8 mouse cellular contexts compared by ENCODE assay signal in genomic region chr17:31511792-31512495, GRCm38 (mm10). TPM values are rescaled to one million over a fixed set of nuclear protein-coding genes. Genes with fewer than 3 reads are reported as not detected.
DNase-seq lines count a peak whose midpoint lies in the region; TF ChIP-seq lines count a peak whose summit lies in the region.

No protein-coding gene starts in this region.

- intact Hi-C loops in gastrocnemius, adult 2 months (cut with DNase I): loop anchor here (2.0 to 5.0 kb wide), 2 partner anchors 53 to 150 kb away; partner anchors contain the start of gene Pknox1

- peaks cover 55% of the 10 kb centered on the region for H3K4me1 ChIP-seq in megakaryocyte, embryonic 14.5 days

- no peak for TF ChIP-seq CTCF in gastrocnemius, adult 2 months (IDR thresholded peaks at IDR 0.05)

- peak; percentile 88 for DNase-seq in WW6 (ENCODE audit: low read depth, low spot score)
- peak; percentile 60 to 85 for DNase-seq in cerebellum, postnatal 4 days (ENCODE audit: low spot score in 2 of 2)
- DNase-seq in gastrocnemius, adult 2 months: peak; percentile 92
- DNase-seq in hindlimb bud, embryonic 11.5 days (ENCODE audit: extremely low spot score, low read depth, low spot score): peak; percentile 69
- peak; percentile 79 to 83 for DNase-seq in left cerebral cortex, adult 8-10 months (ENCODE audit: low spot score in 2 of 2)
- peak; percentile 94 to 95 for DNase-seq in right cerebral cortex, postnatal 10 days (ENCODE audit: low spot score in 2 of 2)
- peak; percentile 83 for DNase-seq in urinary bladder, postnatal 25 days (ENCODE audit: low spot score)

- peak overlapping the region; percentile 97 for H3K27ac ChIP-seq in gastrocnemius, adult 2 months

- H3K9me3 ChIP-seq in megakaryocyte, embryonic 14.5 days: no peaks in the 10 kb centered on the region

- peak overlapping the region; percentile 80 for H3K4me3 ChIP-seq in gastrocnemius, adult 2 months
- peak overlapping the region; percentile 97 for H3K4me3 ChIP-seq in megakaryocyte, embryonic 14.5 days (replicated peaks)

- H3K27me3 ChIP-seq in megakaryocyte, embryonic 14.5 days (replicated peaks): peaks cover 3% of the 10 kb centered on the region

- peaks cover 34% of the 10 kb centered on the region for H3K36me3 ChIP-seq in megakaryocyte, embryonic 14.5 days (replicated peaks; ENCODE audit: low read length)

RNA-seq across cellular contexts. Expression of gene Wdr4, which starts 7.8 kb away (rescaled TPM):
- 1 to 10 TPM; 4.3 to 7.7 TPM for total RNA-seq in gastrocnemius, adult 2 months (2021)
- 10 to 100 TPM; 26.8 to 32.6 (median 27.9) TPM for total RNA-seq in left cerebral cortex, adult 8-10 months (2022)
- 13.5 and 35.0 TPM in 2 replicates for polyA plus RNA-seq in megakaryocyte, embryonic 14.5 days (2012; ENCODE audit: insufficient read depth, low replicate concordance)

RNA-seq across cellular contexts. Expression of gene Ndufv3, which starts 8.0 kb away (rescaled TPM):
- total RNA-seq in gastrocnemius, adult 2 months (2021): 100 to 1,000 TPM; 451 to 524 TPM
- total RNA-seq in left cerebral cortex, adult 8-10 months (2022): 100 to 1,000 TPM; 255 to 279 (median 271) TPM
- 77.3 and 604 TPM in 2 replicates for polyA plus RNA-seq in megakaryocyte, embryonic 14.5 days (2012; ENCODE audit: insufficient read depth, low replicate concordance)

RNA-seq across cellular contexts. Expression of gene Pknox1, which starts 52.6 kb away (rescaled TPM):
- 1 to 10 TPM; 7.0 to 7.1 TPM for total RNA-seq in gastrocnemius, adult 2 months (2021)
- total RNA-seq in left cerebral cortex, adult 8-10 months (2022): 10 to 100 TPM; 14.0 to 18.8 (median 15.4) TPM
- 2.5 TPM in 1 of 2 replicates, not detected in the other for polyA plus RNA-seq in megakaryocyte, embryonic 14.5 days (2012; ENCODE audit: insufficient read depth, low replicate concordance)

Comparison
In these comparisons a context has a peak if more than half of its experiments do, and no peak if none do; other contexts are left out.
1. Peak in every context shown above with its lines: DNase-seq, H3K4me3 ChIP-seq and H3K27ac ChIP-seq.